Mouse (Mus musculus): ENCODE results near the gene Gprc5b.

- no peak for TF ChIP-seq POLR2A (IDR thresholded peaks at IDR 0.05; ENCODE audit: control insufficient read depth, low read depth, low read length)
- peak; percentile 97 for TF ChIP-seq CTCF (IDR thresholded peaks at IDR 0.05; ENCODE audit: control insufficient read depth, insufficient read depth, insufficient replicate concordance, low read depth, low read length)
These were observed 28.4 kb upstream of the Gprc5b start for GRCm38 (mm10) chr7:119023394-119023921.
